Mouse (Mus musculus): ENCODE data around the gene Akap17b.
"Not testable (repeated sequence)": the region's sequence is repeated elsewhere in the genome, so short reads cannot be mapped to it uniquely, and the experiment has no call there.

The Akap17b gene

GRCm38 (mm10) chrX:36644657-36645551, at the start of gene Akap17b:
Gene Akap17b, minus strand, starts transcription at chrX:36645395.
- peak; percentile 58 for DNase-seq (ENCODE audit: low spot score)

GRCm38 (mm10) chrX:36691365-36691764, 46.2 kb upstream of the Akap17b start:
- DNase-seq (ENCODE audit: low spot score) = no peak

GRCm38 (mm10) chrX:36689655-36690054, 44.5 kb upstream of the Akap17b start:
- DNase-seq (ENCODE audit: low spot score) = no peak

GRCm38 (mm10) chrX:36676836-36677235, 31.6 kb upstream of the Akap17b start:
- no peak for DNase-seq (ENCODE audit: low spot score)

- DNase-seq (ENCODE audit: low spot score) = no peak
Observed at GRCm38 (mm10) chrX:36672708-36673107, 27.5 kb upstream of the Akap17b start.

GRCm38 (mm10) chrX:36640046-36640445, 5.1 kb downstream of the Akap17b start:
- DNase-seq (ENCODE audit: low spot score) = no peak

GRCm38 (mm10) chrX:36630771-36631170, 14.4 kb downstream of the Akap17b start:
- DNase-seq (ENCODE audit: low spot score) = no peak

GRCm38 (mm10) chrX:36628102-36628501, 17.1 kb downstream of the Akap17b start:
- DNase-seq (ENCODE audit: low spot score) = no peak

- DNase-seq (ENCODE audit: low spot score) = no peak
Observed at GRCm38 (mm10) chrX:36609117-36609516, 36.1 kb downstream of the Akap17b start.

- no peak for DNase-seq (ENCODE audit: low spot score)
Observed at GRCm38 (mm10) chrX:36604040-36604439, 41.2 kb downstream of the Akap17b start.

GRCm38 (mm10) chrX:36602926-36603325, 42.3 kb downstream of the Akap17b start:
- no peak for DNase-seq (ENCODE audit: low spot score)

- DNase-seq (ENCODE audit: low spot score) = no peak
Observed at GRCm38 (mm10) chrX:36600066-36600465, 45.1 kb downstream of the Akap17b start.

- DNase-seq (ENCODE audit: low spot score) = no peak
Observed at GRCm38 (mm10) chrX:36599656-36600055, 45.5 kb downstream of the Akap17b start.

- no peak for DNase-seq (ENCODE audit: low spot score)
Observed at GRCm38 (mm10) chrX:36598861-36599344, 46.3 kb downstream of the Akap17b start.

GRCm38 (mm10) chrX:36598390-36598810, 46.8 kb downstream of the Akap17b start:
- peak; percentile 14 for DNase-seq (ENCODE audit: low spot score)

GRCm38 (mm10) chrX:36597707-36598389, 47.3 kb downstream of the Akap17b start, which contains the start of gene Pgrmc1:
Gene Pgrmc1, plus strand, starts transcription at chrX:36598206.
- peak; percentile 74 for DNase-seq (ENCODE audit: low spot score)

GRCm38 (mm10) chrX:36596483-36597120, 48.6 kb downstream of the Akap17b start:
- not testable (repeated sequence) for DNase-seq (ENCODE audit: low spot score)

- DNase-seq (ENCODE audit: low spot score) = no peak
Observed at GRCm38 (mm10) chrX:36595247-36595646, 49.9 kb downstream of the Akap17b start.

- DNase-seq (ENCODE audit: low spot score) = no peak
Observed at GRCm38 (mm10) chrX:36591539-36591938, 53.7 kb downstream of the Akap17b start.

- DNase-seq (ENCODE audit: low spot score) = no peak
Observed at GRCm38 (mm10) chrX:36591120-36591519, 54.1 kb downstream of the Akap17b start.

GRCm38 (mm10) chrX:36590266-36590665, 54.9 kb downstream of the Akap17b start:
- no peak for DNase-seq (ENCODE audit: low spot score)
